Mouse (Mus musculus) c-Kit-positive CD71-positive TER-119-positive erythroid progenitor cells, embryonic 14.5 days (primary cell): Measurements from ENCODE around the gene Chmp6.

Experiments
- DNase-seq: peaks from one replicate; pipeline ENCODE4 v3.0.0-alpha.2; 2013; ENCODE audit warnings: low spot score

Chmp6 gene

DNA sequence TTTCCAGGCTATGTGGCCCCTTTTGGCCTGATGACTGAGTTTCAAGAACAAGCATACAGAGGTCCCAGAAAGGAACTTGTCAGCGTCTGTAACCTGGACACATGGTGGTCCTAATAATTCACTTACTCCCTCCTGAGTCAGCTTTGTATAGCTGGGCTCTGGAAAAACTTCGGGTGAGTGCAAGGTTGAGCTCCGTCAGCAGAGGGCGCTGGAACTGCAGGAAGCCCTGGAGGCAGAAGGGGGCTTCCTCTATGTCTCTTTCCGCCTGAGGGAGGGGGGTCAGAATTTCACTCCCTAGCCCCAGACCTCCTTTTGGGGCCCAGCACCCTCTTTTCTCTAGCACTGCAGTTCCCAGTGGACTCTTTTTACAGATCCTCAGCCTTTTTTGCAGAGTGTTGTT lies 3.8 kb upstream of the Chmp6 start:
- DNase-seq, result peak; percentile 43

DNA sequence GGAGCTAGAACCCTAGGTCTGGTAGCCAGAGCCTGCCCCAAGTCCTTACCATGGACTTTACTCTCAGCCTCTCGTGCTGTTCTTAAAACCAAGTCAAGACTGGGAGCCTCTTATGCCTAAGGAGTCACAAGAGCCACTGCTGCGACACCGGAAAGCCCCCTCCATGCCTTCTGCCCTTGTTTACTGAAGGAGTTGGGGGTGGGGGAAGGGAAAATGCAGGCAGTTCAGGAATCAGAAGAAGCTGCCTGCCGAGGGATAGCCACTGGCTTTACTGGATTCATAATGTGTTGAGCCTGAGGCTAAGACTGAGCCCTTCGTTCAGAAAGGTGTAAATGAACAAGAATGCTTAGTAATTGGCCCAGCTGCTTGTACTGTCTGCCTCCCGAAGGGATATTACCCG lies 396 bp upstream of the Chmp6 start:
- no peak for DNase-seq

DNA sequence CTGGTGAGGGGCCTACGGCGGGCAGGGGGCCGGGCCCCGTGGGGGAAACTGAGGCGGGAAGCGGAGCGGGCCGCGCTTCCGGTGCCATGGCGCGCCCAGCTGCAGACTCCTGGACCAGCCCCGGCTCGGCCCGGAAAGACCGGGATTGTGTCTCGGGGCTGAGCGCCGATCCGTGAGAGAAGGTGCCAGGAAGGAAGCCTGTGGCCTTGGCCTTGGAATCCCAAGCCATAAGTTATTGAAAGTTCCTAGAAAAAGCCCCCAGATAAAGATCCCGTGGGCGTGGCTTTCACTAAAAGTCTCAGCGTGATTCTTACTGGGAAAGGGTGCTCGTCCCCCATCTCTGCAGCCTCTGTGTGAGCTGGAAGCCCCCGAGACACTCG lies 684 bp downstream of the Chmp6 start:
- peak; percentile 54 for DNase-seq

DNA sequence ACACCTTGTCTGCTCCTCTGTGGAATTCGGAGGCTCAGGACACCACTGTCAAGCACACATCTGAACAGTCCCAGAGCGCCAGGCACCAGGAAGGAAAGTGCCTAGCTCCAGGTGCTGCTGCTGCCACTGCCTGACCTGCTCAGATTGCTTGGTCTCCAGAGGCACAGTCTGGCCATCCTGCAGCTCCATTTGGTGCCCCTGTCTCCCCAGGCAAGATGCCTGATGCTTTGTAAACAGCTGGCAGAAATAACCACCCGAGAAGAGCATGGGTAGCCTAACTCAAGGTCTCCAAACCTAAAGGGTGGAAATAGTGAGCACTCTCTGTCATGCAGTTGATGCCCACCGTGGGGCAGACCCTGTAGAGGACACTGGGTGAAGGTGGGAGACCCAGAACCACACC lies 1.1 kb downstream of the Chmp6 start:
- DNase-seq, result no peak

DNA sequence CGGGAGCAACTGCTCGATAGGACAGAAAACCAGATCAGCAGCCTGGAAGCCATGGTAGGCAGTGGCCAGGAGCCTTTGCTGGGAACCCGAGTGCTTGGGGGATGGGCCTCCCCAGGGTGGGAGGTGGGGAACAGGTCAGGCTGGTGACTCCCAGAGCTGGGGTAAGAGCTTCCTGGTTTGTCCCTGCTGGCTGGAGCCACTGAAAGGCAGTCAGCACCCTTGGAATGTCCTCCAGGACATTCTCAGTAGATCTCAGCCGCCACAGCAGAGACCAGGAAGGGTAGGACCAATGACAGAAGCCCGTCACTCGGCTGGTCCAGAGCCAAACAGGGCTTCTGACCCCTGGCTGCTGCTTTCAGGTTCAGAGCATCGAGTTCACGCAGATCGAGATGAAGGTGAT lies 2.4 kb downstream of the Chmp6 start:
- DNase-seq, result no peak

DNA sequence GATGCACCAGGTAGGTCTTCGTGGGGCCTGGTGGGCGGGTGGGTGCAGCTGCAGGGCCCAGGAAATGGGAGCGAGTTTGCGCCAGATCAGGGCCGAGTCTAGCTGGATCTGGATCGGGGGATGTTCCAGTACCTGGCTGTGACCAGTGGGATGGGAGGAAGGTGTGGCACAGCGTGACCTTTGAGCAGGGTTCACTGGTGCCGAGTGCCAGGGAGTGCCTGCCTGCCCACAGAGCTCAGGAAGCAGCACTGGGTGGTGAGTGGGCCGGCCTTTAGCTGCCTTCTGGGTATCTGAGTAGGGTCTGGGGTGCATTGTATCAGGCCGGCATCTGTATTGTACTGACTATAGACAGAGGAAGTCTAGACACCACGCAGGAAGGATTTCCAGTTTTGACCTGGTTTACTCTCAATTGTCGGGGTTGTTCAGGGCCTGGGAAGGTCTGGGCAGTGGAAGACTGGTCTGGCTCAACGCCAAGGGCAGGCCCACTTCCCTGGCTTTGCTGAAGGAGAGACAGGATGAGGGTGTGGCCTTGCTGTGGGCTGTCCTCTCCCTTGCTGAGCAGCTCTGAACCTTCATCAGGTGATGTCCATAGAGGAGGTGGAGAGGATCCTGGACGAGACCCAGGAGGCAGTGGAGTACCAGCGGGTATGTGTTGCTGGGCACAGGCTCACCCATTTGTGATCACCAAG lies 3.0 kb downstream of the Chmp6 start:
- no peak for DNase-seq

DNA sequence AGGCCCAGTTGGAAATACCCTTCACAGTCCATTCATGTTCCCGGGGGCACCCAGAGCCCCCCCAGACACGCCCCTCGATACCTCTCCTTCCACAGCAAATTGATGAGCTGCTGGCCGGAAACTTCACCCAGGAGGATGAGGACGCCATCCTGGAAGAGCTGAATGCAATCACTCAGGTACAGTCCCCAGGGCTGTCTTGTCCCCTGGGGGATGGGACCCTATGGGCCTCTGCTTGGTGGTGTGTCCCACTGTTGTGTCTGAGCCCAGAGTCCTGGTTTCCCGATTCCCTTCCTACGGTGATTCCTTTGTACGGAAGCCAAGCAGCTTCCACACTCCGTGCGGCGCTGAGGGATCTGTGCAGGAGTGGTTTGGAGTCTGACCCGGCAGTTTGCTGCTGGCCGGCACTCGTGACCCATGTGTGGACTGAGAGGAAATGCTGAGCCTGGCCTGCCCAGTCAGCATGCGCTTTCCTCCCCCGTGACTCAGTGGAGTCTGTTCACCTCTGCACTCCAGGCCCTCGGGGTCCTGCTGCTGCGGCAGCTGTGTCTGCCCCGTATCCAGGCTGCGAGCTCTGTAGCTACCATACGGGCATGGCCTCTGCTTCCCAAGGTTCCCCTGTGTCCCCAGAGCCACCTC lies 3.7 kb downstream of the Chmp6 start:
- DNase-seq, result no peak

DNA sequence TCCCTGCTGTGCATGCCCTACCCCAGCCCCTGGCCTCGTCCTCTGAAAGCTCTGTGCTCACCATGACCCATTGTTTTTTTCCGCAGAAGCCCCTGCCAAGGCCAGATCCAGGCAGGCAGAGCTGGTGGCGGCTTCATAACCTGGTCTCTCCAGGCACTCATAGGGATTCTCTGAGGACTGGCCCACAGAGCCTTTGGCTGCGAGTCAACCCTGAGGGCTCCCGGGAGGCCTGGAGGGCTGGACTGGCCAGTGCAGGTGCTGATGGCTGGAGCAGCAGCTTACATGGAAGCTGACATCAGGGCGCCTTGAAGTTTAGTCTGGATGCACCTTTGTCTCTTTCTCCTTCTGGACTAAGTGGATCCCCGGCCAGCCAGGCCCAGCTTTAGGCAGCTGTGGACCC lies 5.3 kb downstream of the Chmp6 start:
- no peak for DNase-seq

DNA sequence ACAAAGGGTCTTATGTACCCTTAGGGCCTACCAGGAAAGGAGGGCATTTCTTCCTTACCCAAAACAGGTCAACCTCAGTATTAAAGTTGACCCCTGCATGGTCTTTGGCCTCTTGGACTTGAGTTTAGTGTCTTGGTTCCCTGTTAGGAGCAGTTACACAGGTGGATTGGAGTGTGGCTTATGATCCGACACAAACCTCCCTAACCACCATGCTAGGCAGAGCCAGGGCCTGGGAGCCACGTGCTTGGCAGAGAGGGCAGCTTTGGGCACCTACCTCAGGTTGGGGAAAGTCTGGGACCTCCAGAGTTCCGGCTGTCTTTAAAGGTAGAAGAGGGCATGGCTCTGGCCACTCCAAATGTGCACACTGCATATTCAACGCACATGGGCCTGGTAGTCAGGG lies 6.2 kb downstream of the Chmp6 start:
- DNase-seq, result no peak

DNA sequence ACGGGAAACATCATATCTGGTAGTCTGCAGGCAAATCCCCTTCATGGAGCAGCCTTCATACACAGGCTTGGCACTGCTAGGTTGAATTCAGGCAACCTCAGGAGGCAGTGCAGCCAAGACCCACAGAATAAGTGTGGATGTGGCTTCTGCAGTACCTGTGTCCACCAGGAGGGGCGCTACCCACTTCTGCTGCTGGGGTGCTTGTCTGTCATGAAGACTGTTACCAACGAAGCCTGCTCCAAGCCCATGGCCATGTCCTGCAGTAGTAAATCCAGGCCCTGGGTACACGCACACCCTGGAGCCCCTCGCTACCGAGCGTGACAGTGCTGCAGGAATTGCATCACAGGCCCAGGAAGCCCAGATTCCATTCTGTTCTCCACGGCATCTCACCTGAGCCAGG lies 6.7 kb downstream of the Chmp6 start:
- peak; percentile 44 for DNase-seq

DNA sequence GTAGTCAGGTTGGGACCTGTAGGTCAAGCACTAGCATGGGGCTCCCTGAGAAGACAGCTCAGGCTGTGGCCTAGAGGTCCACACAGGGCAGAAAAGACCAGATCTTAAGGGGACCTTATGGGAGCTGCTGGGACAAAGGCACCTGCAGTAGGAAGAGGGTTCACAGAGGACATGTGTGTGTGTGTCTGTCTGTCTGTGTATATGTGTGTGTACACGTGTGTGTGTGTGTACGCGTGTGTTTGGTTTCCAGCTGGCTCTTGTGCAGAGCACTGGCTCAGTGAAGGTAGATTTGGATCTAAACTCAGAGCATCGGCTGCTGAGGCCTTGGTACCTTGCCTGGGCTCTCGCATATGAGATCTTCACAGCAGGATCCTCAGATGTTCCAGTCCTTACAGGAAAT lies 7.4 kb downstream of the Chmp6 start:
- DNase-seq, result no peak

DNA sequence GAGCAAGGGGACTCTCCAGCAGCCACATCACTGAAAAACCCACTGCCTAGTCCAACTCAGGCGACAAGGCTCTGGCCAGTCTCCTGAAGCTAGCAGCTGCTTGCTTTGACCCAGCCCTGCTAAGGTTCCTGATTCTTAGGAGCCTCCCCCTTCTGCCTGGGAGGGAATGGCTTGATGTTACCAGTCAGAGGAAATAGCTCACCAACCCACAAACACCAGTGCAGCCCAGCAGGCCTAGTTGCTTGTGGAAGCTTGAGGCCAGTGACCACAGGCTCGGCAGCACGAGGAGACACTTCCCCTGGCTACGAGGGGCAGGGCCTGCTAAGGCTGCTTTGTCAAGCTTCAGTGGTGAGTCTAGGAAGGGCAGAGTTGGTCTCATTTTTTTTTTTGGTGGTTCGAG lies 11.9 kb downstream of the Chmp6 start:
- DNase-seq, result no peak

DNA sequence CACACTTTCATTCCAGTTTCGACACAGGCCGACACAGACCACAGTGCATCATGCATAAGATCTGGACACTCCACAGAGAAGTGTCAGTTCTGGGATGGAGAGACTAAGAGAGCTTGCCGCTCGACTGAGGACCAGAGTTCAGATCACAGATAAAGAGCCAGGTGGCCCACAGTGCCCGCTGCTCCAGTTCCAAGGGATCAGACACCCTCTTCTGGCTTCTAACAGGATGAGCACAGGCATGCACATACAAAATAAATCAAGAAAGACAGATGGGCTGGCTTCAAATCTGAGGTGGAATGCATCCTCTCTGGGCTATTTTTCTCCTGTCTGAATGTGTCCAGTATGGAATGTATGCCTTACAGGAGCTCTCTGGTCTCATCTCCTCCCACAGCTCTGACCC lies 13.5 kb downstream of the Chmp6 start:
- no peak for DNase-seq

DNA sequence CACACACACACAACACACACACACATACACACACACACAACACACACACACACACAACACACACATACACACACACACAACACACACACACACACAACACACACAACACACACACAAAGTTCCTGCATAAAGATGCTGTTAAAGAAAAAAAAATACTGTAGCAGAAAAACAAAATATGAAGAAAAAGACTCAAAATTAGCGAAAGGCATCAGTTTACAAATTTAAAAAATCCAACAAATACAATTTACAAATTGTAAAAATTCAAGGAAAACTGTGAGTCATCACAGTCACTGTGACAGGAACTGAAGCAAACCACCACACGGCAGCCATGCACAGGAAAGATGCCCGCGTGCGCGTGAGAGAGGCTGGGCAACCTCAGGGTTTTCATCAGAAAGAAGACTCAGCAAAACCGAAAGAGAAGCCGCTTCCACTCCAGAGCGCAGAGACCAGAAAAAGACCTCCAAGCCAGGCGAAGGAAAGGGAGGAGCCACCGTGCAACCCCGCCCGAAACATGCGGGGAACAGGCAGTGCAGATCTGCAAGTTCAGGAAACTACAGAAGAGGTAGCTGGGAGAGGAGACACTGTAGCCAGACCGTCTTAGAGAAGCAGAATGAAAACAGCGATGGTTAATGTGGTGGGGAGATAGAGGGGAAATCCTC lies 14.9 kb downstream of the Chmp6 start:
- DNase-seq, result no peak

DNA sequence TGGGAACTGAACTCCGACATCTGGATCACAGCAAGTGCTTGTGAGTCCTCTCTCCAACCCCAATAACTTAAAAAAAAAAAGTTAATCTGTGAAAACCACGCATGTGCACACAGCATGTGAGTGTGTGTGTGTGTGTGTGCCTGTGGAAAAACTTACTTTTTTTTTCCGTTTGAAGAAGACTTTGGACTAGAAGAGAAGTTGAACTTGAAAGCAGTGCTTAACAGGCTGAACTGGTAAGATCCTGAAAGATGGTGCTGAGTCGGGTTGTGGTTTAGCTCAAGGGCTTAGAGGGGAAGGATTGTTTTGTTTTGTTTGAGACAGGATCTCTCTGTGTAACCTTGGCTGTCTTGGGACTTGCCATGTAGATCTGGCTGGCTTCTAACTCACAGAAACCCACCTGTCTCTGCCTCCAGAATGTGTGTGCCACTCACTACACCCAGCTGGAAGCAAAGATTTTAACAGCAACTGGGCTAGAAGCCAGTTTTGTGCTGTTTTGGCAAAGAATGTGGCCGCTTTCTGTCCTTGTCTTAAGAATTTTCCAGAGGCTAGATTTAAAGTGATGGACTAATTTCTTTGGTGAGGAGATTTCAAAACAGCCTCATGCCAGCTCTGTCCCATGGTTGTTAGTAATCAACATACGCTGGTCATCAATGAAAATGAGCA lies 16.5 kb downstream of the Chmp6 start:
- no peak for DNase-seq

DNA sequence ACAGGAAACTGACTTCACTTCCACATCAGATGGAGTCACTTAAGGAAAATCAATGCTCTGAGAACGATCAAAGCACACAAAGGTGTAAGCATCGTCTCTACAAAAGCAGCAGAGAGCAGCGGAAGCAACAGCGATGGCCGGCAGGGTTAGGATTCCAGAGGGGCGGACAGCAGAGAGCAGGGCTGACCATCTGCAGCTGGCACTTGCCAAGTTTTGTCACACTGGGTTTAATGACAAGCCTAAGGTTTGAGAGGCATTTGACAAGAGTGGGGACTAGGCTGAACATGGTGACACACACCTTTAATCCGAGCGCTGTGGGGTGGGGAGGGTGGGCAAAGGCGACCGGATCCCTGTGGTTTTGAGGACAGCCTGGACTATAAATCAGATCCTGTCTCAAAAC lies 18.6 kb downstream of the Chmp6 start:
- DNase-seq, result no peak

DNA sequence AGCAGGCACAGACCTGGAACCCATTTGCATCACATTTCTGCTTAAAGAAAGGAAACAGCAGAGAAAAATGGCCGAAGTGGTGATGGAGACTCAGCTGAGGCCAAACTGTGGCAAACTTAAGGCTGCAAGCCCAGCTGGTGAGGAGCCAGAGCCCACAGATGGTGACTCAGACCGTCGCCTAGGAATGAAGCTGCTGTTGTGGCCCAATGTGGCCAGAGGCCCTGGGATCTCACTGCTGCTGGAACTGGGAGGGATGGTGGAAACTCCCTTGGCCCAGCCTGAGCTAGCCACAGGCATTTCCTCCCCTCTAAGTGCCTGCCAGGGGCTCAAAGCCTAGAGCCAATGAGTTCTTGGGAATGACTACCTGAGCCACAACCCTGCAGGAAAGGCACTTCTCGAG lies 19.9 kb downstream of the Chmp6 start:
- no peak for DNase-seq

DNA sequence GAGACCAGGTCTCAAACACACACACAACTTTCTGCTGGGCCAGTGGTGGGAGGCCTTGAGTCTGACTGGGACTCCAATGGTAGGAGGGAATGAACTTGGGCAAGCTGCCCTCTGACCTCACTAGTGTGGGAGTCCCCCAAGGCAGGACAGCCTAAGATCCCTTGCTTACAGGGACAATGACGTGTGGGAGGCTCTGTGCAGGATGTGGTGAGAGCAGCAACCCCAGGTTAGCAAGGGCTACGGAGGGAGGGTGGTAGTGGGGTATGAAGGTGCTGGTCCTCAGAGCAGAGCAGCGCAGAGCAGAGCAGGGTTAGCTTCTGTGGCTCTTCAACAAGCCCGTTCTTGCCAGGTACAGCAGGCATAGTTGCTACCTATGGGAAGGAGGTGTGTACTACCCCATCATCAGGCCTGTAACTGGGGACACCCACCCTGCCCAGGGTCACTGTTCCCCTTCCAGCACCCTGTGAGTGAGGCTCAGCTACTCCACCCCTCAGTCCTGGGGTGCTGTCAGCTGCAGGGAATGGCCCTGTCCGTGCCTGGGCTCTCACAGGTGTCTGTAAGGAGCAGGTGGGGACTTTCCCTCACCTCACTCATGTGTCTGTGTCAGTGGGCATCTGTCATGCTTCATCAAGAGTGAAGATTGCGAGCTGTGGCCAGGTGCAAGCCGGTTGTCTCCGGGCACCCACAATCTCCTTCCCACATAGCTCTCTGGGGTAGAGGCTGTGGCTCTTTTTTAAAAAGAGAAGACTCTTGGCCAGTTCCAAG lies 20.8 kb downstream of the Chmp6 start:
- no peak for DNase-seq

DNA sequence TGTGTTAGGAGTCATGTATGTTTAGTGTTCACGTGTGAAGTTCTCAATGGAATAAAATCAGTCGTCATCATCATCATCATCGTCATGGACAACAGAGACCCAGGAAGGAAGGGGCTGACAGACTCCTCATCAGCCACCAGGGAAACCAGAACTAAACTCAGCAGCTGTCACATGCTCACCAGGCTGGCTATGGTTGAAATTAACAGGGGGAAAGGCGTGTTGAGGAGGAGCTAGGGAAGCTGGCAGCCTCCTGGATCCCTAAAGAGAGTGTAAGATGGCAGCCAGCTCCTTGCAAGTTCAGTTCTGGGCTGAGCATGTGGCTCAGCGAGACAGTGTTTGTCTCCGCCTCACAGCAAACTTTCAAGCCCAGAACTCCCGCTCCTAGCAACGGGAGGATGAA lies 21.5 kb downstream of the Chmp6 start:
- DNase-seq, result no peak

DNA sequence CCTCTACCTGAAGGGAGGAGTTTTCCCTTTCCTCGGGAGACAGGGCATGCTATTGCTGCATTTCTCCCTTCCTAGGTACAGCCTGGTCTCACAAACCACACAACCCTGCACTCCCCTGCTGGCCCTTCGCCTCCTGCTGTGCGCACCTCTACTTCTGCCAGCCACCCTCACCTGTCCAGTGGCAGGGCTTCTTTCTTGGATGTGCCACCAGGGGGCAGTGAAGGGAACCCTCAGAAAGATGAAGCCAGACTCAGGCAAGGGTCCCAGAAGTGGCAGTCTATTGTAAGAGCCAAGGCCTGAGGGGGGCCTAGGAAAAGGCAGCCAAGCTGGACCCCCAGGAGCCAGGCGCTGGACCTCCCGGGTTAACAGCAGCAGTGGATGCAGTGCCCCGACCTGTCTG lies 22.2 kb downstream of the Chmp6 start:
- peak; percentile 38 for DNase-seq

DNA sequence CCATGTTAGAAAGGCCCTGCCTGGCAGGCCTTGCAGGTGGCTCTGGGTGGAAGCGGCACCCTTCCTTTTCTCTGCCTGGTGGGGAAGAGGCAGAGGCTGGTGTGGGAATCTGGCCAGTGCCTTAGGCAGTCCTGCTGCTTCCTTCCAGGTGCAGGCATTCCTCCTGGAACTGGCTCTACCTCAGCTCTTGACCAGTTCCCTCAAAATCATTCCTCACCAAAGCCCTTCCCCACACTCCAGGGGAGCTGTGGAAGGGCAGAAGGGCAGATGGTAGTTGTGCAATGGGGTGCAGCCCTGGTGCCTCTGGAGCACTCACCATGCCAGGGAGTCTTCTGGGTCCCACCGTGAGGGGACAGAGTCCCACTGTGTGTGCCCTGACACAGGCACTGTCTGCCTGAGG lies 23.2 kb downstream of the Chmp6 start:
- no peak for DNase-seq

DNA sequence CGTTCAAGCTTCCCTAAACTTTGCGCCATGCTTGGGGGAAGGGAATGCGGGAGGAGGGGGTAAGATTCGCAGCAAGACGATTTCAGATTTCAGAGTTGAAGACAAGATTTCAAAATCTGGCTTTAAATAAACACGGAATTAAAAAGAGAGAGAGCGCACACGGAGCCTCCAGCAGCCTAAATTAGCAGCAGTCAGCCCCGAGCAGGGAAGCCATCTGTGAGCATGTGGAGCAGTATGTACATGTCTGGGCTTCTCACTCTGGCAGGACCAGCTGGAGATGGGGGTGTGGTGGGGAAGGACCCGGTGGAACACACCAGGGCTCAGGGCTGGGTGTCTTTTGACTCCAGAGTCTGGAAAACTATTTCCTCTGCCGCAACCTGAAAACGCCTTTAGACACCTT lies 24.0 kb downstream of the Chmp6 start:
- DNase-seq, result no peak
